Mouse (Mus musculus) c-Kit-positive CD71-negative TER-119-negative erythroid progenitor cells, embryonic 14.5 days (primary cell): ENCODE results near the gene Ccdc80.
A peak's percentile ranks its signal among the peaks of the same experiment; 100 is the strongest.

Experiments used
- DNase-seq: peaks from one replicate; pipeline ENCODE4 v3.0.0-alpha.2; 2013; ENCODE audit warnings: low read depth

The Ccdc80 gene

DNA sequence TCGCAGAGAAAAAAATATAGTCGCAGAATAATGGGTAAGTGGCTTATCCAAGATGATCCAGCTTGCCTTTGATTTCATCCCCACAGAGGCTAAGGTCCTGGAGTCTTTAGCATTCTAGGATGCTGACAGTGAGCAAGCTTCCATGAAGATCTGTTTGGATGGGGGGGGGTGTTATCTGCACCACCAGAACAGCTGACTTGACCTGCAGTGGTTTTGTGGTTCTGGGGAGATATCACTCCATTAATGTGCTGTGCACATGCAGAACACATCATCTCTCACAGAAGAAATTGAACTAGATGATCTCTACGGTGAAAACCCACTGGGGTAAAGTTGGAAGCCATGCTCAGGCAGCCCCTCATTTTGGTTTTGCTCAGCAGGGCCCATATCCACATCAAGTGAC, 24.0 kb downstream of the Ccdc80 start:
- no peak for DNase-seq

DNA sequence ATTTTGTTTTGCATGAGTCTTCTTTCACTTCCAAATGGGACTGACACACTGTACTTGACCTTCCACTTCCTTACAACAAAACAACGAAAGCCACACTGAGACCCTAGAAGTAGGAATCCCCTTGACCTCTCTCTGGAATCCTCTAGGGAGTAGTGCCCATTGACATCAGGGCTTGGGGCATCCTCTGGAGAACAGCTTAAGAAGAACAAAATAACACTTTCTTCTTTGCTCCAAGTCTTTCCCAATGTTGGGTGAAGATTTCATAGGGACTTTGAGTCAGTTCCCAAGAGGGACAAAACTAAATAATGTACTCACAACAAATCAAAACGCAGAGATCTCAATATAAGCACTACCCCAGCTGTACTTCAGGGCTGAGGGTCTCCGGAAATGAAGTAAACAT, 25.6 kb downstream of the Ccdc80 start:
- no peak for DNase-seq

DNA sequence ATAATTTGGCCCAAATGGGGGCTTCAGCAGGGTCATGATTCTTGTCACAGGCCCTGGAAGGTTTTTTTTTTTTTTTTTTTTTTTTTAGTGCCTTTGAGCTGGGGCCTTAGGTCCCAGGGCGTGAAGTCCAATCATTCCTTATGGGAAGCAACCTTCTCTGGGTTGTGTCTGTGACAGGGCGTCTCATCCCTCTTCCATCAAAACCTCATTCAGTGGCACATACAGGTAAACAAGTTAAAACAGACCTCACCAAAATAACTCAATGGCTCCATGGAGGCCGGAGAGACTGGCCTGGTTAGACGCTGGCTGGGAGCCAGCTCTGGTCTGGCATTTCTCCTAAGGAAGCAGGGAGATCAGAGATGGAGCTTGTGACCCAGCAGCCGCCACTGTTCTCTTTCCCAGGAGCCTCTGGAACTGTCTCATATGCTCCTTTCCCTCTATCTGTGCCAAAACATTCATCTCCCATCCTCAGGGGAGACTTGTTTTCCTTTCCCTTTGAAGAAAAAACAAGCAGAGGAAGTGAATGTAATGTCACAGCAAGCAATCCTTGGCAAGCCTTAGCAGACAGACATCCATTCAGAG, 27.7 kb downstream of the Ccdc80 start:
- no peak for DNase-seq

DNA sequence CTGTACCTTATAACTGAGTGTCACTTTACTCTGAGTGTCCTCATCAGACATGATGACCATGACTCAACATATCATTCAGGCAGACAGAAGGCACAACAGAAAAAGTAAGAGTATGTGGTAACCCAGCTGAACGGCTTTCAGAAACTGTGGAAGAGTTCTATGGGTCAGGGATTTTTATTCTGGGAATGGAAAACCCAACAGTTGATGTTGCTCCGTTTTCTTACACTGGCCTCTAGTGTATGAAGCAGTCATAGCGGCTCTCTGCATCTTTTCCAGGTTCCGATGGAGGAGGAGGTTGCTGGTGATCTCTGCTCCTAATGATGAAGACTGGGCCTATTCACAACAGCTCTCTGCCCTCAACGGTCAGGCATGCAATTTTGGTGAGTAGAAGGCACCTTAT, 29.4 kb downstream of the Ccdc80 start:
- DNase-seq, result no peak

DNA sequence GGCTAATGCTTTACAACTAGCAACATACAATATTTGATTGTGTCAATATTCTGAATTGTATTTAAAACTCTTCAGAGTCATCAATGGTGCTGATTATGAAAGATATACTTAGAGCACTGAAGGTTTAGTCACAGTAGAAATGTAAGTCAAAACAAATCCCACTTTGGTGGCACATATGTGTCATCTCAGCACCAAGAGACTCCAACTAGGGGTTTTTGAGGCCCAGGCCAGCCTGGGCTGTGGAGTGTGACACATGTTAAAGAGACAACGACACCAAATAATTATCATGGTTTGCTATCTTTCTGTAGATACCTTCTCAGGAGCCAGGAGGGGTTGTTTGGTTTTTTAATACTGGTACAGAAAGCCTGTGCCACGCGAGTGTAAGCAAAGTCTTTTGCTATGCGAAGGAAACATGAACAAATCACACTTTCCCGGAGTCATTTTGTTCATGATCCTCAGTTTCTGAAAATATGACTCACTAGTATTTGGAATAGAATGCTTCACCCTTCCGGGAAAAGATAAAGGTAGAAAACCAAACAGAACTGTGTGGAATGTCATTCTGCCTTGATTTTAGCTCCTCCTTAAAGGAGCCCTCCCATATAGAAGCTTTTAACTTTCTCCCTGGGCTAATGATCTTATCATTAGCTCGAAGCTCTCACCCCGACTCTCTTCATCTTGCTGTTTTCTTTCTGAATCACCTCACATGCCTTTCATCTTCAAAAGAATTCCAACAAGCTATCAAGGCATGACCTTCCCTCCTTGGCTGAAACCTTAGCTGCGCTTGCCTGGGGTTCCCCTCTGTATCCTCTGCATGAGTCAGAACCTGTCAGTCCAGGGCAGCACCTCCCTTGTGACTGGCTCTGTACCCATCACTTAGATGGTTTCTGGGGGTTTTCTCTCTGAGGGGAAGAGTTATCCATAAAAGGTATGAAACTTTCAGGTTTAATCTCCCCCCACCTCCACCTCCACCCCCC, 31.3 kb downstream of the Ccdc80 start:
- DNase-seq, result no peak

DNA sequence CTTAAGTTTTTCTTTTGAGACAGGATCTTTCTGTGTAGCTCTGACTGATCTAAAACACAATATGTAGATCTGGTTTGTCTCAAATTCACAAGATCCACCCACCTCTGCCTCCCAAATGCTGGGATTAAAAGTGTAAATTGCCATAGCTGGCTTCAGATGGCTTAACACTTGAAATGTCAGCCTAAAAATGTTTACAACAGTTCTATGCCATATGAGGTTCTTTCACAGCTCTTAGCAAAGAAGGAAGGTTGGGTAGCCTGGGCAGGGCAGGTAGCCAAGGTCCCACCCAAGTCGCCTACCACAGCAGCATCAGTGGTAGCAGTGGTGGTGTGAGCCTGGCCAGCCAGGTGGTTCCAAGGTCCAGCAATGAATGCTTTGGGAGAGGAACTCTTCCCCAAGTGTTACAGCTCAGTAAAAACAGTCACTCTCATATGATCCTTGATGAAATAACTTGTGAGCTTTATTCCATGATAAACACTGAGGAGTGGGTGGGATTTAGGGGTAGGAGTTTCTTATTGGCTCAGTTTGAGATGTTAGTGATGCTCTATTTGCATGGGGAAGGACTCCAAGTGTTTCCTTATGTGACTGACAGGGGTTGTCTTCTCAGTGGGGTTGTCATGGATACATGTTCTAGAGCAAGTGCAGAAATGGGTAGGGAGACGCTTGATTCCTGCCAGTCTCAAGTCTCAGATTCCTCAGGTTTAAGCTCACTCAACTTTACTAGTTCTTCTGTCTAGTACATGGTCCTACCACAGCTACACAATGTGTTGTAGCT, 34.9 kb downstream of the Ccdc80 start:
- DNase-seq, result no peak

DNA sequence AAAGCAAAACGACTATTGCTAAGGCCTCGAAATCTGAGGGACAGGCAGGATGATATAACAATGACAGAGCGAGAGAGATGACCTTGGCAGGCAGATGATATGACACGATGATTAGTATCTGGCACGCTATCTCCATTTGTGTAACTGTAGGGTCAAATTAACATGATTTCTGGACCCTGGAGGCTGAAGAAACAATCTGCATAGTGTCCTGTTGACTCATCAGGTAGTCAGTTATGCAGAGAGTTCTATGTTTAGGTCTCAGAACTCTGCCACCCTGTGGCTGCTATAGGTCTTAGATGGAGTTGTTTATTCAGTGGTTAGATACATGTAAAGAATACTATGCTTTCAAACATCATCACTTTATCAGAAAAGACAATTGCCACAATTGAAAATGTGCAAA, 48.5 kb downstream of the Ccdc80 start:
- no peak for DNase-seq

DNA sequence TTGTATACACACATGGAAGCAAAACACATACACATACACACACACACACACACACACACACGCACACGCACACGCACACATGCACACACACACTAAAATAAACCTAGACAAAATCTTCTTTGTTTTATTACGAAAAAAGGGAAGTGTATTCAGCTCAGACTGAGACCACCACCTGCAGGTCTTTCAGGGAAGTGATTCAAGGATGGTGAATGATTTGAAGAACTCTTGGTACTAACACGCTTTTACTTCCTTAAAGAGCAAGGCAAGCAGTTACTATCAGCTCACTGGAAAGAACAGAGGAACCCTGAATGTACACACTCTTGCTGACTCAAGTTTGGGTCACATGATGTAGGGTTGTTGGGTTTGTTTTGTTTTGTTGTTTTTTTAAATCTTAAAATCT, 49.4 kb downstream of the Ccdc80 start:
- DNase-seq, result no peak

DNA sequence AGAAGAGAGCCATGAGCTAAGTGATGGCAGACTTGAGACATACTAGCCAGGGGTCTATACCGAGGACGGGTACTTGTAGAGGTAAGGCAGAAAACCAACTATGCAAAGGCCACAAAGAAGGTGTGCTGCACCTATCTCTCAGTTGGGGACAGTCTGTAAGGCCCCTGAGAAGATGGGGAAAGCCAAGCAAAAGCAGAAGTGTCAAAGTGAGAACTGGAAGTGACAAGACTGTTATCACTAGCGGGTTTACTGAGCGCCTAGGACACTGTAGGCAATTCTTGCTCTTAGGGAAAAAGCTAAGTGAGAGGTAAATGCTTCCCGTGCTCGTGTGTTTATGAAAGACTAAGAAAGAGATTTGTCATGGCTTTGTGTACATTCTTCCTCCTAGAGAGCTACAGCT, 51.9 kb downstream of the Ccdc80 start:
- no peak for DNase-seq

DNA sequence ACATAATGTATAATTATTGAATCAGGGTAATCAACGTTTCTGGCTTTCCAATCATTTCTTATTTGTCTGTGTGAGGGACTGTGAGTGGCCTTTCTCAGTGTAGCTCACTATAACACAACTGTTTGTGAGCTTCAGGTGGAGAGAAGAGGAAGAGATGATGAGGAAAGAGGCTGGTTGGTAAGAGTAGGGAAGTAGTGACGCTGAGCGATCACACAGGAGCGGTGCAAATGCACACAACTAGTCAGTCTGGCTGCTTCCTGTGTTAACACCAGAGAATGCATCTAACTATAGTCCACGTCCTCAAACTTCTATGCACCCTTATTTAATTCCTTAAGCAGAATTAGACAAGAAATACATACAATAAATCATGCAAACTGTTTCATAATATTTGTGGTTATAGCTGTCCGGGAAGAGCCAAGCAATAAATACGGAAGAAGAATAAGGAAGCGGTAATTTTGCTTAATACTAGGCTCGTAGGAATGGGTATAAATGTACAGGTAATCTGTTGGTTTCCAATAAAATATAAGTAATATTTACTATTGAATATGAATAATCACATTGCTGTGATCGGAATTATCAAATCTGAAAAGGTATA, 55.4 kb downstream of the Ccdc80 start:
- no peak for DNase-seq

DNA sequence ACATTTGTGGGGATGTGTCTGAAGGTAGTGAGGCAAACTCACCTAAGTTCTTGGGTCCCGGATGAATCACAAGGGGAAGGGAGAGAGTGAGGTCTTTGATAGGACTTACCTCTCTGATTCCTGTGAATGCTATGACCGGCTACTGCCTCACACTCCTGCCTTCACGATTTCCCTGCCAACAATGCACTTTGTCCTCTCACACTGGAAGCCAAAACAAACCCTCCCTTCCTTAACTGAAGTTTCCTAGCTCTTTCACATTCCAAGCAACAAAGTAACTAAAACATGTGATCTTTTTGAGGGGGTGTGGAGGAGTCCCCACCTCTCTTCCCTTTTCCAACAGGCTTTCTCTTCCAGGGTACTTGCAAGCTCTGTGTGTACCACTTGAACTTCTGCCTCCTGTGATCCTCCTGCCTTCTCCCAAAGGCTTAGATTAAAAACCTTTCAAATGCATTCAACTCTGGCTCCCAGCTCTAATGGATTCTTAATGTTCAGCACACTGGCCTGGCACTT, 61.6 kb downstream of the Ccdc80 start:
- no peak for DNase-seq

DNA sequence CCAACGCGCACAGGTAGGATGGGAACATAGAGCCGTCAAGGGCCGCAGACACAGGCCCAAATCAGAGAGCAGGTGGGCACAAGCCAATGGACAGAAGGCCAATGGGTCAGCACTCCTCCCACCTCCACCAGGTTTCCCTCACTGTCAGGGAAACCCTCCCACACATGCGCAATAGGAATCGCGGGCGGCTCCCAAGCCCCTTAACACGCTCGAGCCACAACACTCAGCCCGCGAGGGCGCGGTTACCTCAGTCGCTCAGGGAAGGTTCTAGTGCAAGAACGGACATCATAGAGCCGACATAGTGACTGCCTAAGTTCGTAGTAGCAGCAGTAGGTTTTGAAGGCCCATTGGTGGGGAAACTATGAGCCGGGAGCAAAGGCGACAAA, 64.9 kb downstream of the Ccdc80 start:
- peak; percentile 56 for DNase-seq

DNA sequence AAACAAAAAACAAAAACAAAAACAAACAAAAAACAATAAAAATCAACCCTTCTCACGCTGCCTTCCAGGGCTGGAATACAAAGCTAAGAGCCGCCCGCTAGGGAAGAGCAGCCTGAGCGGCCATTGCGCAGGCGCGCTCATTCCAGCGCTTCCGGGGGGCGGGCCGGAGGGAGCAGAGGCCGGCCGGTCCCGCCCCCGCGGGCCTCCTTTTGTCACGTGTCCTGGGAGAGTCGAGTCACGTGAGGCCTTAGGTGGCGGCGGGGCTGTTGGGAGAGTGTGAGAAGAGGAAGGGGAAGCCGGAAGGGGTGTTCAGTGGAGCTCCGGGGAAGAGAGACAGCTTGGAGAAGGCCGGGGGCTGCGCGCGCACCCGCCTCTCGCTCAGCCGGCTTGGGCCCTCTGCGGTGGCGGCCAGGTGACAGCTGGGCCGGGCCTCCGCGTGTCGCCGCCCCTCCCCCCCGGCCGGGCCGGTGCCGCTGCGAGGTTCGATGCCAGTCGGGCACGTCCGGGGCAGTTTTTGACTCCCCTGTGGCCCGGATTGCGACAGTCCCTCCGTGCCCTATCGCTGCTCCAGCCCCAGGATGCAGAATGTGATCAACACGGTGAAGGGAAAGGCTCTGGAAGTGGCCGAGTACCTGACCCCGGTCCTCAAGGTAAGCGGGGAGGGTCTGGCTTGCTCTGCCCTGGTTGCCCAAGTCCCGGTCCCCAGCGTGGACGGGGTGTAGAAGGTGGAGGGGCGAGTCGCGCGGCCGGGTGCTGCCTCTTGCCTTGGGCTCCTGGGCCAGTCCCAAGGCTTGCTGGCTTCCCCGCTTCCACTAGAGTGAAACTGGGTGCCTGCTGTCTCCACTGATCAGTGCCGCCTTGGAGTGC, 65.6 kb downstream of the Ccdc80 start, which contains the start of the genes Slc35a5 and Atg3:
Gene Slc35a5 (minus strand): TSS at position 185 of the 867 bp plus-strand sequence.
Gene Atg3 (plus strand): TSS at position 264 of the 867 bp plus-strand sequence.
- DNase-seq, result peak; percentile 94

DNA sequence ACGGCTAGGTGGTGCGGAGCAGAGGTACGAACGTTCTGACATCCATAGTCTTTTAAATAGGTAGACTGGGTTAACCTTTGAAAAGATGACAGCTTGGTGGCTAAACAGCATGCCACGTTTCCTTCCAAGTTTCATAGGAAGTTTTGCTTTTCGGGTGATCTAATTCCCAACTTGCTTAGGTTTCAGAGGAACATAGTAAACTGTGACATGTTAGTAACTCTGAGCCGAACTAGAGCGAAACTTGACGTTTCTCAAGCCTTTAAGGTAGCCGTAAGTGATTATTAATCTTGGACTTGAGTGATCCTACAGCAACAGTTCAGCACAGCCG, 66.2 kb downstream of the Ccdc80 start:
- DNase-seq, result no peak
